Mouse (Mus musculus): ENCODE results near the gene Olfr1039.

- no peak for TF ChIP-seq EP300 (optimal IDR thresholded peaks at IDR 0.05)
- TF ChIP-seq CTCF (IDR thresholded peaks at IDR 0.05; ENCODE audit: low read depth), result no peak
Measured at GRCm38 (mm10) chr2:86167422-86167821, 31.7 kb upstream of the Olfr1039 start, which contains the start of gene Olfr1043.

Data from stomach, postnatal 0 days (tissue).